Mouse (Mus musculus): ENCODE results near the gene Tjp1. TPM values are rescaled to one million over a fixed set of nuclear protein-coding genes. Genes with fewer than 3 reads are reported as not detected.

Gene Tjp1
- total and polyA plus RNA-seq, 2 experiments from 2014 or later, result 23.2 to 46.7 TPM

DNA sequence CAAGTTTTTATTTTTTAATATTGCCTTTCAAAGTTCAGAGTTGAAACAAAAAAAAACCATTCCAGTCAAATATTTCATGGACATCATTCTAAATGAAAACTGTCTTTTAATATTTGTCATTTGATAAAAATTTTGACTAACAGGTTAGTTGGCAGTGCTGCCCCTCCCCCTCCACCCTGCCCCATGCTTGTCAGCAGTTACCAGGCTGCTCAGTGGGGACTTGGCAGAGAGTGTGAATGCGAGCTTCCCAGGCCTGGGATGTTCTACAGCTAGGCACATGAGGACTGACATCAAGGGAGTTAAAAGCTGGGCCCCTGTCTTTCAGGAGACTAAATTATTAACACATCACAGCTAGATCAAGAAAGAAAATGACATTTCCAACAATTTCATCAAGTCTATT, 161.4 kb downstream of the Tjp1 start:
- H3K27me3 ChIP-seq (ENCODE audit: insufficient read depth, low read length), result no peaks in the 10 kb centered on the region
- H3K4me3 ChIP-seq (ENCODE audit: low read depth, low read length), result no peak overlapping the region
- H3K36me3 ChIP-seq (ENCODE audit: insufficient read depth, low read length), result no peaks in the 10 kb centered on the region
- no peak overlapping the region for H3K27ac ChIP-seq (ENCODE audit: low read depth, low read length)
- no peaks in the 10 kb centered on the region for H3K9me3 ChIP-seq (ENCODE audit: low read length)
- ATAC-seq (ENCODE audit: low FRiP score) (no peak), DNase-seq (ENCODE audit: low spot score) (peak; percentile 54)
- no peaks in the 10 kb centered on the region for H3K4me1 ChIP-seq (ENCODE audit: insufficient read depth, low read length)
- H3K4me2 ChIP-seq (ENCODE audit: low read depth, low read length, poor library complexity, severe bottlenecking), result no peak overlapping the region
- H3K9ac ChIP-seq (replicated peaks; ENCODE audit: low read length, poor library complexity, severe bottlenecking), result no peak overlapping the region
- TF ChIP-seq CTCF (IDR thresholded peaks at IDR 0.05), result no peak
- WGBS, result 13% methylated on average over 1 of the region's 1 CpGs

DNA sequence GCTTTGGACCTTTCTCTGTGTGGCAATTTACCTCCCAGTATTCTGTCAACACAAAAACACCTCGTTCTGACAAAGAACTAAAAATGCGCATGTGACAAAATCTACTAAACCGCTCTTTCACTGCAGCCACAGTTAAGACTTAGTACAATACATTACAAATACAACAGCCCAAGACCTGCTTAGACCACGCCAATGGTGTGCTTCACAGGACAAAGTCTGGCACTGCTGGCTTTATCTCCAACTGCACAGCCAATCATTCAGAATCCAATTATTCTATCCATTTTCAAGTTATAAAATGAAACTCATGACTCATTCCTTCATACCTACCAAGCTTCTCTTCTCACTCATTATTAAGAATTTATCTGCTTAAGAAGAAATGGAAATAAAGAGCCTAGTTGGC, 162.0 kb downstream of the Tjp1 start:
- DNase-seq (ENCODE audit: low spot score), result no peak
- TF ChIP-seq CTCF (IDR thresholded peaks at IDR 0.05), result no peak
- 76% methylated on average over 4 of the region's 4 CpGs for WGBS

DNA sequence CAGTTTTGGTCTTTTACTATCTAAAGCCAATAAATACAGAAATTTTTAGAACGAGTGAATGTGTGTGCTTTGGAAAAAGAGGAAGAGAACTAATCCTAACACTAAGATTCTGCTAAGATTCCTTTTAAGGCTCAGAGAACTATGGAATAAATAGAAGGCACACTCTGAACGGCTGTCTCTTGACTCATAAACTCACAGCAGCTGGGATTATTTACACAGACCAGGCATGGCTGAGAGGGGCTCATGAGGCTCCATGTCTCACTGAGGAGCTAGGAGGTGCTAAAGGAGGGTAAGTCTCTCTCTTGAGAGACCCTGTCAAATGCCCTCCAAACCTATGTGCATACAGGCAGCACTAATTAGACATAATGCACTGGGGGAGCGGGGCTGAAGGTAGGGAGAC, 167.3 kb downstream of the Tjp1 start:
- H3K9ac ChIP-seq (replicated peaks; ENCODE audit: low read length, poor library complexity, severe bottlenecking), result no peak overlapping the region
- no peaks in the 10 kb centered on the region for H3K27me3 ChIP-seq (ENCODE audit: insufficient read depth, low read length)
- WGBS, result 60% methylated on average over 3 of the region's 3 CpGs
- no peaks in the 10 kb centered on the region for H3K36me3 ChIP-seq (ENCODE audit: insufficient read depth, low read length)
- no peak overlapping the region for H3K27ac ChIP-seq (ENCODE audit: low read depth, low read length)
- ATAC-seq (ENCODE audit: low FRiP score) (no peak), DNase-seq (ENCODE audit: low spot score) (no peak)
- no peak for TF ChIP-seq CTCF (IDR thresholded peaks at IDR 0.05)
- no peaks in the 10 kb centered on the region for H3K9me3 ChIP-seq (ENCODE audit: low read length)
- no peak overlapping the region for H3K4me2 ChIP-seq (ENCODE audit: low read depth, low read length, poor library complexity, severe bottlenecking)
- H3K4me1 ChIP-seq (ENCODE audit: insufficient read depth, low read length), result peaks cover 10% of the 10 kb centered on the region; the same call in 1 of the 2 replicates
- no peak overlapping the region for H3K4me3 ChIP-seq (ENCODE audit: low read depth, low read length)

More for the DNA sequence above, 162.0 kb downstream of the Tjp1 start:
- Histone ChIP-seq H3K4me3 (ENCODE audit: low read depth, low read length) (no peak overlapping the region), H3K36me3 (ENCODE audit: insufficient read depth, low read length) (no peaks in the 10 kb centered on the region), H3K9ac (replicated peaks; ENCODE audit: low read length, poor library complexity, severe bottlenecking) (no peak overlapping the region), H3K4me2 (ENCODE audit: low read depth, low read length, poor library complexity, severe bottlenecking) (no peak overlapping the region), H3K27ac (ENCODE audit: low read depth, low read length) (no peak overlapping the region), H3K9me3 (ENCODE audit: low read length) (no peaks in the 10 kb centered on the region), H3K4me1 (ENCODE audit: insufficient read depth, low read length) (no peaks in the 10 kb centered on the region), H3K27me3 (ENCODE audit: insufficient read depth, low read length) (no peaks in the 10 kb centered on the region)
- ATAC-seq (ENCODE audit: low FRiP score), result no peak

DNA sequence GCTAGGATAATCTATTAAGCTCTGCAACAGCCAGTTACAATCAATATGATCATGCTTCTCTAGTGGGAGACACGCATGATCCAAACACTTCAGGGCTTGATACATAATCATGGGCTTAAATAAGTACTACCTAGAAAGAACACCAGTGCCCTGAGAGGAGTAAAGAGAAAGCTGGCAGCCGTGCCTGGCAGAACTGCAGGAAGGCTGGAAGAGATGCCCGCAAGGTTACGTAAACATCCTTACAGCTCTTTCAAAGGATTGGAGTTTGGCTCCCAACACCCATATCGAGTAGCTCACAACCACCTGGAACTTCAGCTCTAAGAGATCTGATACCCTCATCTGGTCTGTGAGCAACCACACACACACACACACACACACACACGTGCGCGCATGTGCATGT, 167.8 kb downstream of the Tjp1 start:
- Histone ChIP-seq H3K9ac (replicated peaks; ENCODE audit: low read length, poor library complexity, severe bottlenecking) (no peak overlapping the region), H3K27me3 (ENCODE audit: insufficient read depth, low read length) (no peaks in the 10 kb centered on the region), H3K4me1 (ENCODE audit: insufficient read depth, low read length) (peaks cover 10% of the 10 kb centered on the region; the same call in 1 of the 2 replicates), H3K36me3 (ENCODE audit: insufficient read depth, low read length) (no peaks in the 10 kb centered on the region), H3K9me3 (ENCODE audit: low read length) (no peaks in the 10 kb centered on the region), H3K4me2 (ENCODE audit: low read depth, low read length, poor library complexity, severe bottlenecking) (no peak overlapping the region), H3K27ac (ENCODE audit: low read depth, low read length) (no peak overlapping the region), H3K4me3 (ENCODE audit: low read depth, low read length) (no peak overlapping the region)
- ATAC-seq (ENCODE audit: low FRiP score) (no peak), DNase-seq (ENCODE audit: low spot score) (no peak)
- no peak for TF ChIP-seq CTCF (IDR thresholded peaks at IDR 0.05)
- 74% methylated on average over 8 of the region's 8 CpGs for WGBS

DNA sequence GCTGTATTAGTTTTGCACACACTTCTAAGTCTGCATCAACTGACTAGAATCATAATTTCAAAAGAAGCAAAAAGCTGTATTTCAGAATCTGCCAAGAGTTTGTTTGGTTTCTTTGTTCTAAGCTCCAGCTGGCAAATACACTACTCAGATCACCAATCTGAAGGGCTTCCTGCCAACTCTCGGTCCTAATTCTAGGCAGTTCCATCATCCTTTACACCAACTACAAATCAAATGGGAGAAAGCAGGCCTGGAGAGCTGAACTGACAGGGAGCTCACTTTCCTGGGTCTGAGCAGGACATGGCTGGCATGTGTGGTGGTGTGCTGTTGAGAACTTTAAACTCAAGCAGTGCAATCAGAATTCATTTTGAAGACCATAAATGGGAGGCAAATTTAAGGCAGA, 170.0 kb downstream of the Tjp1 start:
- no peaks in the 10 kb centered on the region for H3K9me3 ChIP-seq (ENCODE audit: low read length)
- H3K9ac ChIP-seq (replicated peaks; ENCODE audit: low read length, poor library complexity, severe bottlenecking), result no peak overlapping the region

DNA sequence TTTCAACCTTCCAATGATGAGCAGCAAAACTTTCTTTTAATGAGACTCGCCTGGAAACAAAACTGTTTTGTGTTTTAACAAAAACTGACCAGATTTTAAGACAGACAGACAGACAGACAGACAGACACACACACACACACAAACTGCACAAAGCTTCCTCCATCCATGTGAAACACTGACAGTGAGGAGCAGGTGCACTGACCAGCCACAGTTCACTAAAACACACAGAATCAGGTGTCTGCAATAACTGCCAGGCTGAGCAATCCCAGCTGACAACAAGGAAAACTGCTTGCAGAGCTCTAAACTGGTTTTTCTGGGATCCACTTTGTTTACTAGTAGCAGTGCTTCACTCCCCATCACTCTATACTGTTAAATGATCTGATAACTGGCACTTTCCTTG, 171.4 kb downstream of the Tjp1 start:
- ATAC-seq (ENCODE audit: low FRiP score) (no peak), DNase-seq (ENCODE audit: low spot score) (no peak)
- no peak overlapping the region for H3K4me3 ChIP-seq (ENCODE audit: low read depth, low read length)
- no peak for TF ChIP-seq CTCF (IDR thresholded peaks at IDR 0.05)
- H3K9ac ChIP-seq (replicated peaks; ENCODE audit: low read length, poor library complexity, severe bottlenecking), result no peak overlapping the region
- H3K4me2 ChIP-seq (ENCODE audit: low read depth, low read length, poor library complexity, severe bottlenecking), result no peak overlapping the region
- H3K27ac ChIP-seq (ENCODE audit: low read depth, low read length), result no peak overlapping the region
- H3K27me3 ChIP-seq (ENCODE audit: insufficient read depth, low read length), result no peaks in the 10 kb centered on the region
- peaks cover 10% of the 10 kb centered on the region; the same call in 1 of the 2 replicates for H3K4me1 ChIP-seq (ENCODE audit: insufficient read depth, low read length)
- 62% methylated on average over 1 of the region's 1 CpGs for WGBS
- H3K9me3 ChIP-seq (ENCODE audit: low read length), result no peaks in the 10 kb centered on the region
- H3K36me3 ChIP-seq (ENCODE audit: insufficient read depth, low read length), result no peaks in the 10 kb centered on the region

More for the DNA sequence above, 170.0 kb downstream of the Tjp1 start:
- TF ChIP-seq CTCF (IDR thresholded peaks at IDR 0.05), result no peak
- ATAC-seq (ENCODE audit: low FRiP score) (no peak), DNase-seq (ENCODE audit: low spot score) (peak; percentile 76)
- H3K36me3 ChIP-seq (ENCODE audit: insufficient read depth, low read length), result no peaks in the 10 kb centered on the region
- H3K4me2 ChIP-seq (ENCODE audit: low read depth, low read length, poor library complexity, severe bottlenecking), result no peak overlapping the region
- peaks cover 10% of the 10 kb centered on the region; the same call in 1 of the 2 replicates for H3K4me1 ChIP-seq (ENCODE audit: insufficient read depth, low read length)
- 0 out of 2 replicates have a peak overlapping the region, but pooled peaks have one; percentile 38 for H3K27ac ChIP-seq (ENCODE audit: low read depth, low read length)
- 22% methylated on average over 1 of the region's 1 CpGs for WGBS
- no peak overlapping the region for H3K4me3 ChIP-seq (ENCODE audit: low read depth, low read length)
- no peaks in the 10 kb centered on the region for H3K27me3 ChIP-seq (ENCODE audit: insufficient read depth, low read length)
